Mouse (Mus musculus) splenic B cell, adult 2 months (primary cell): ENCODE data around the gene 1700029J07Rik.

ENCODE experiments used
- DNase-seq: peaks from one replicate; pipeline ENCODE4 v3.0.0-alpha.2; 2011; ENCODE audit warnings: low read depth, low spot score
- H3K27me3 ChIP-seq: 2 replicates; pipeline ENCODE4 v1.6.1; 2012; ENCODE audit warnings: mild to moderate bottlenecking, low read length, moderate library complexity, mixed read lengths; ENCODE audit not compliant: control insufficient read depth, poor library complexity, insufficient read depth, severe bottlenecking
- H3K36me3 ChIP-seq: 2 replicates; pipeline ENCODE4 v1.6.1; 2012; ENCODE audit warnings: mild to moderate bottlenecking, low read length, moderate library complexity, mixed read lengths; ENCODE audit not compliant: control insufficient read depth, poor library complexity, insufficient read depth, severe bottlenecking

1700029J07Rik gene

GRCm38 (mm10) chr8:45990631-45991310, 15.7 kb upstream of the 1700029J07Rik start:
- DNase-seq: peak; percentile 51
- Histone ChIP-seq H3K27me3 (no peaks in the 10 kb centered on the region), H3K36me3 (no peaks in the 10 kb centered on the region; the same call in 1 of the 2 replicates)

- Histone ChIP-seq H3K27me3 (no peaks in the 10 kb centered on the region), H3K36me3 (peaks cover 5% of the 10 kb centered on the region; the same call in 1 of the 2 replicates)
- no peak for DNase-seq
Measured at GRCm38 (mm10) chr8:45988189-45988588, 13.1 kb upstream of the 1700029J07Rik start.

- no peaks in the 10 kb centered on the region for H3K27me3 ChIP-seq
- no peak for DNase-seq
- peaks cover 11% of the 10 kb centered on the region; the same call in 1 of the 2 replicates for H3K36me3 ChIP-seq
Measured at GRCm38 (mm10) chr8:45986665-45987064, 11.6 kb upstream of the 1700029J07Rik start.

DNA sequence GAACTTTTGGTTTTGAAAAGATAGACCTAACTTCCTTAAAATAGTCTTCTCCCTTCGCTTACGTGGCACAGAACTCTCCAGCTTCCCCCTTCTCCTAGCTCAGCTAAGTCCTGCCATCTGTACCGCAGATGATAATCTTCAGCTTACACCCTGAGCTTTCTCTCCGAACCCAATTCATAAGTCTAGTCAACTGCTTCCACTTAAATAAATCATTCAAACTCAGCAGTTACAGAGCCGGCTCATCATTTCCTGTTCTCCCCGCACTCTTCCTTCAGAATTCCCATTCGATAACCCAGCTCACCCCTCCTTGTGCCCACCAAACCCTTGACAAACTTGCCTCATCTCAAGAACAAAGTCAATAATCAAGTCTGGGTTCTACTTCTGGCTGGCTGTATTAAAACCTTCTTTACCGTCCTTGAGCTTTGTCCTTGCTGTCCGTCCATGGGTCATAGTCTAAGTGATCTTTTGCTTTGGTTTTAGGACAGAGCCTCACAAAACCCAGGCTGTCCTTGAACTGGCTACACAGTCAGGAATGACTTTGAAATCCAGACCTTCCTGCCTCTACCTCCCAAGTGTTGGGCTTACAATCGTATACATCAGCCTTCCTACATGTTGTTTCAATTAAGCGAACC, 901 bp upstream of the 1700029J07Rik start:
- no peak for DNase-seq
- no peaks in the 10 kb centered on the region for H3K27me3 ChIP-seq
- peaks cover 7% of the 10 kb centered on the region; the same call in 1 of the 2 replicates for H3K36me3 ChIP-seq

DNA sequence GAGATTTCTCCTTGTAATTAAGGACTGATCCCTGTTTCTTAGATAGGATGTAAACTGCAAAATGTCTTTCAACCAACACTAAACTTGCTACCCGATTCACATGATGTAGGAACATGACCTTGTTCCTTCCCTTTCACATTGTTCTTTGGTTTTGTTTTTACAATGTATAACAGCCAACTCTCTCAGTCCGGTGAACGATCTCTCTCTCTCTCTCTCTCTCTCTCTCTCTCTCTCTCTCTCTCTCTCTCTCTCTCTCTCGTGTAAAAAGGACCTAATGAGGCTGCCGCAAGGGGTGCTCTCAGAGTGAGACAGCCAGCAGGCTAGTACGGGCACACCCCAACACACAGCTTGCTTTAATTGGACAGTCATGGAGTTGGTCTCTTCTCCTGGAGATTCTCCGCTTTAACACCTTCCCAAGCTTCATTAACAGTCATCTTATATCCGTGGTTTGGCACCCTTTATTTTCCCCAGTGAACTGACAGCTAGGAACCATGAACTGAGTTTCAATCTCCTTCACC, 1.0 kb downstream of the 1700029J07Rik start:
- H3K36me3 ChIP-seq: 0 out of 2 replicates have a peak, but pooled peaks cover 3% of the 10 kb centered on the region
- H3K27me3 ChIP-seq: no peaks in the 10 kb centered on the region
- no peak for DNase-seq

DNA sequence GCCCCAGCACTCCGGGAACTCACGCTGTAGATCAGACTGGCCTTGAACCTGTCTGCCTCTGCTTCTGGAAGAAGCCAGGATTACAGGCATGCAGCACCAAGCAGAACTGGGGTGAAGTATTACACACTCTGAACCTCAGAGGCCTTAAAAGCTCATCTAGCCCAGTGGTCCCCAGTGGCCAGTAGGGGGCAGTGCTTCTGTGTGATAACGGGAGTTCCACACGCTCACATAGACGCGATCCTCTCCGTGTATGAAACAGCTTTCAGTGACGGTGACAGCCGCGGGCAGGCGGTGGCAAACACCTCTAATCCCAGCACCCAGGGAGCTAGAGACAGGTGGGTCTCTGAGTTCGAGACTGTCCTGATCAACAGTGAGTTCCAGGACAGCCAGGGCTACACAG, 4.2 kb downstream of the 1700029J07Rik start:
- peak; percentile 18 for DNase-seq
- Histone ChIP-seq H3K36me3 (no peaks in the 10 kb centered on the region), H3K27me3 (no peaks in the 10 kb centered on the region)

DNA sequence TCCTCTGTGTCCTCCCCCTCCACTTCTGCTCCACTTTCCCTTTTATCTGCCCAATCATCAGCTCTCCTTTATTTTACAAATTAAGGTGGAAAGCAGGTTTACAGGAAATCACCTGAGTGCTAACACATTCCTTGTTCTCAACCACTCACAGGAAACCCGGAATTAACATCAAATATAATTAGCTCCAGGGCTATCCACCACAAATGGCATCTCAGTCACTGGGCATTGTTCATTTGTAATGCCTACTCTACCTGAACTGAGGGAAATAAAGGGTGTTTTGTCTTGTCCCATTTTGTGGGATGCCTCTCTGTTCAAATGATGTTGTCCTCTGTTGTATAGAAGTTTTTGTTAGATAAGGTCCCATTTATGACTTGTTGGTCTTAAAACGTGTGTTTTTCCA, 24.4 kb downstream of the 1700029J07Rik start:
- no peak for DNase-seq
- H3K27me3 ChIP-seq: no peaks in the 10 kb centered on the region
- no peaks in the 10 kb centered on the region for H3K36me3 ChIP-seq

- Histone ChIP-seq H3K36me3 (no peaks in the 10 kb centered on the region), H3K27me3 (no peaks in the 10 kb centered on the region)
- no peak for DNase-seq
Measured at GRCm38 (mm10) chr8:45946283-45946682, 28.8 kb downstream of the 1700029J07Rik start.

- DNase-seq: no peak
- H3K27me3 ChIP-seq: no peaks in the 10 kb centered on the region; the same call in 1 of the 2 replicates
- H3K36me3 ChIP-seq: no peaks in the 10 kb centered on the region
Measured at GRCm38 (mm10) chr8:45936986-45937385, 38.1 kb downstream of the 1700029J07Rik start.

DNA sequence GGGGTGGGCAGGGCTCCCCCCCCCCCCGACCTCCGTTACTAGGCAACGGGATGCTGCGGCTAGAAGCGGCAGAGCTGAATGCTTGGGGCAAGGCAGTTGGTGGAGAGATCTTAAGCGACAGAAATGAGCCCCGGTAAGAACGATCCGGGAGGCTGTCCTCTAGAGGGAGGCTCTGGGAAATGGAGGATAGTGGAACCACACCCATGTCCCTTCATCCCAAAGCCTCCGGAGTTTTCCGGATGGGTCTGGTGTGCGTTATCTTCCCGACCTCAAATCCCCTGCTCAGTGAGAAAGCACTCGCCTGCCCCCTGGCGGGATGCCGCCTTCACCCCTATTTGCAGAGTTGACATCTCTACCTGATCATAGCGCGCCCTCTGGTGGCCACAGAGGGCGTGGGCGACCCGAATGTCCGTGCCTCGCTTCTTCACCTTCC, 40.5 kb downstream of the 1700029J07Rik start, which contains the start of gene Ccdc110:
Gene Ccdc110 (plus strand): TSS at position 38 of the 433 bp plus-strand sequence.
- no peaks in the 10 kb centered on the region for H3K36me3 ChIP-seq
- peak; percentile 95 for DNase-seq
- no peaks in the 10 kb centered on the region for H3K27me3 ChIP-seq

DNA sequence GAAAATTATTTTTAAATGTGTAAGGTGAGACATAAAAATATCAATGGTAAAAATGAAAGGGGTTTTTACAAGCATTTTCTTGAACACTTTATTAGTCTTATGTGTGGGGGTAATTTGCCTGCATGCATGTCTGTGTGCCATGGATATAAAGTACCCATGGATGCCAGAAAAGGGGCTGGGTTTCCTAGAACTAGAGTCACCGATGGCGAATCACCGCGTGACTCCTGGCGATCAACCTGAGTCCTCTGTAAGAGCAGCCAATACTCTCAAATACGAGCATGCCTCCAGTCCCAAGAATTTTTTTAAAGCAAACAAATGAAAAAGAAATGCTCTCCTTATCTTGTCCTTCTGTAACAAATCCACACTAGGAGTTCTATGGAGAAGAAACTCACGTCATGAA, 52.9 kb downstream of the 1700029J07Rik start:
- no peaks in the 10 kb centered on the region for H3K27me3 ChIP-seq
- DNase-seq: no peak
- no peaks in the 10 kb centered on the region for H3K36me3 ChIP-seq

GRCm38 (mm10) chr8:45920392-45920791, 54.7 kb downstream of the 1700029J07Rik start:
- no peak for DNase-seq
- H3K27me3 ChIP-seq: no peaks in the 10 kb centered on the region
- H3K36me3 ChIP-seq: no peaks in the 10 kb centered on the region

GRCm38 (mm10) chr8:45918891-45919290, 56.2 kb downstream of the 1700029J07Rik start:
- H3K27me3 ChIP-seq: no peaks in the 10 kb centered on the region
- no peak for DNase-seq

DNA sequence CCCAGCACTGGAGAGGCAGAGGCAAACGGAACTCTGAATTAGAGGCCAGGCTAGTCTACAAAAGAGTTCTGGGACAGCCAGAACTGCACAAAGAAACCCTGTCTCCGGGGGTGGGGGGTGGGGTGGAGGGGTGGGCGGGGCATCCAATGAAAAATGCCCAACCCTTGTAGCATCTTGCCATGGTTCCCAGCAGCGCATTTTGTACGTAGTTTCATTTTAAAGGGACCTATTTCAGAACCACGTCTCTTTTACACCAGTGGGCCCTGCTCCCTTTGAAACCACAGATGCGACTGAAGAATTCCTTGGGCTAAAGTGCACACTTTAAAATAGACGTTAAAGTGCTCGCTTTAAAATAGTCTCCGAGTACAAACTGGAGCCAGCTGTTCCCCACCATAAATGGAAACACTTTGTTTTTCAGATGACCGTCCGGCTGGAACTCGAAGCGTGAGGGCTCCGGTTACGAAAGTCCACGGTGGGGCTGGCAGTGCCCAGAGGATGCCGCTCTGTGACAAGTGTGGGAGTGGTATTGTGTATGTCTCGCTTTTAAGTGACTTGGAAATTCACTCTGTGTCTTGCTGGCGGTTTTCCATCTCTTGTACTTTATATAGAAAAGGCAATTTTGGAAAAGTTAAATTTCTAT, 57.9 kb downstream of the 1700029J07Rik start:
- DNase-seq: no peak
- Histone ChIP-seq H3K27me3 (no peaks in the 10 kb centered on the region; the same call in 1 of the 2 replicates), H3K36me3 (no peaks in the 10 kb centered on the region)

More at GRCm38 (mm10) chr8:45918891-45919290, 56.2 kb downstream of the 1700029J07Rik start:
- H3K36me3 ChIP-seq: no peaks in the 10 kb centered on the region

GRCm38 (mm10) chr8:45916496-45916895, 58.6 kb downstream of the 1700029J07Rik start:
- no peak for DNase-seq
- Histone ChIP-seq H3K27me3 (no peaks in the 10 kb centered on the region; the same call in 1 of the 2 replicates), H3K36me3 (no peaks in the 10 kb centered on the region)
